Mouse (Mus musculus) limb, embryonic 10.5 days (tissue): ENCODE results near the gene Hdac11. TPM values are rescaled to one million over a fixed set of nuclear protein-coding genes. Genes with fewer than 3 reads are reported as not detected.
"Not testable (repeated sequence)": the region's sequence is repeated elsewhere in the genome, so short reads cannot be mapped to it uniquely, and the experiment has no call there.

Source experiments
- DNase-seq: peaks from one replicate; pipeline ENCODE4 v3.0.0-alpha.2; 2017; ENCODE audit warnings: low spot score
- H3K27ac ChIP-seq: fragments of 300-500 bp; sonication (generic); 2 replicates; pipeline ENCODE4 v1.5.1; 2016; ENCODE audit warnings: mild to moderate bottlenecking
- H3K27me3 ChIP-seq: fragments of 300-500 bp; sonication (generic); 2 replicates; pipeline ENCODE4 v1.6.1; 2016; ENCODE audit warnings: low read depth, mild to moderate bottlenecking; ENCODE audit not compliant: poor library complexity, severe bottlenecking
- H3K36me3 ChIP-seq: fragments of 300-500 bp; sonication (generic); 2 replicates; pipeline ENCODE4 v1.6.1; 2016; ENCODE audit warnings: mild to moderate bottlenecking, moderate library complexity
- H3K4me1 ChIP-seq: fragments of 300-500 bp; sonication (generic); 2 replicates; pipeline ENCODE4 v1.6.1; 2016
- H3K4me3 ChIP-seq: fragments of 300-500 bp; sonication (generic); 2 replicates; pipeline ENCODE4 v1.5.1; 2016; ENCODE audit warnings: mild to moderate bottlenecking, moderate library complexity
- H3K9me3 ChIP-seq: fragments of 300-500 bp; sonication (generic); replicated peaks from 2 replicates; pipeline ENCODE4 v1.6.1; 2016; ENCODE audit warnings: mild to moderate bottlenecking
- WGBS: fragments of 180-500 bp; shearing (Covaris S2); methylation state at CpG from one replicate; pipeline ENCODE4 v1.1.7; 2016; 5-methylcytosine and 5-hydroxymethylcytosine counted together
- polyA plus RNA-seq: library from polyadenylated mRNA; unstranded; fragments of >200 nt; fragmentation: Nextera tagmentation; extraction: Ambion mirVana; gene quantifications from 2 replicates; pipeline ENCODE4 v1.2.1, GENCODE M21; 2016

Gene Hdac11
- polyA plus RNA-seq, 1 experiment from 2014 or later = 12.8 TPM

GRCm38 (mm10) chr6:91201881-91202341 is 45.4 kb downstream of the Hdac11 start:
- peaks cover 53% of the 10 kb centered on the region for H3K4me1 ChIP-seq
- DNase-seq = no peak
- no peaks in the 10 kb centered on the region for H3K36me3 ChIP-seq
- H3K27me3 ChIP-seq = no peaks in the 10 kb centered on the region
- peak overlapping the region; percentile 95 for H3K27ac ChIP-seq
- no peak overlapping the region for H3K4me3 ChIP-seq
- 83% methylated on average over 8 of the region's 8 CpGs for WGBS
- H3K9me3 ChIP-seq = no peaks in the 10 kb centered on the region

- H3K36me3 ChIP-seq = no peaks in the 10 kb centered on the region
- H3K4me3 ChIP-seq = no peak overlapping the region
- H3K4me1 ChIP-seq = peaks cover 53% of the 10 kb centered on the region
- peak overlapping the region; percentile 95 for H3K27ac ChIP-seq
- 77% methylated on average over 4 of the region's 4 CpGs for WGBS
- no peak for DNase-seq
- no peaks in the 10 kb centered on the region for H3K27me3 ChIP-seq
- no peaks in the 10 kb centered on the region for H3K9me3 ChIP-seq
These were observed 46.1 kb downstream of the Hdac11 start for GRCm38 (mm10) chr6:91202571-91202970.

GRCm38 (mm10) chr6:91205346-91205745 is 48.9 kb downstream of the Hdac11 start:
- Histone ChIP-seq H3K4me1 (peaks cover 51% of the 10 kb centered on the region), H3K9me3 (no peaks in the 10 kb centered on the region), H3K4me3 (no peak overlapping the region), H3K36me3 (no peaks in the 10 kb centered on the region), H3K27me3 (no peaks in the 10 kb centered on the region), H3K27ac (peak overlapping the region; percentile 57)
- WGBS = 84% methylated on average over 3 of the region's 3 CpGs
- no peak for DNase-seq

GRCm38 (mm10) chr6:91205791-91206190 is 49.3 kb downstream of the Hdac11 start:
- Histone ChIP-seq H3K27ac (peak overlapping the region; percentile 57), H3K4me1 (peaks cover 51% of the 10 kb centered on the region), H3K27me3 (peaks cover 2% of the 10 kb centered on the region; the same call in 1 of the 2 replicates), H3K9me3 (no peaks in the 10 kb centered on the region), H3K4me3 (no peak overlapping the region), H3K36me3 (no peaks in the 10 kb centered on the region)
- 77% methylated on average over 5 of the region's 5 CpGs for WGBS
- DNase-seq = no peak

- peaks cover 48% of the 10 kb centered on the region for H3K4me1 ChIP-seq
- H3K36me3 ChIP-seq = no peaks in the 10 kb centered on the region
- H3K27ac ChIP-seq = peak overlapping the region; percentile 39; the same call in 1 of the 2 replicates
- no peak overlapping the region for H3K4me3 ChIP-seq
- 65% methylated on average over 3 of the region's 3 CpGs for WGBS
- H3K9me3 ChIP-seq = no peaks in the 10 kb centered on the region
- no peak for DNase-seq
- peaks cover 11% of the 10 kb centered on the region for H3K27me3 ChIP-seq
These were observed 51.0 kb downstream of the Hdac11 start for GRCm38 (mm10) chr6:91207491-91207890.

- WGBS = 2% methylated on average over 2 of the region's 2 CpGs
- H3K27me3 ChIP-seq = peaks cover 20% of the 10 kb centered on the region
- H3K4me1 ChIP-seq = peaks cover 65% of the 10 kb centered on the region
- H3K9me3 ChIP-seq = no peaks in the 10 kb centered on the region
- DNase-seq = peak; percentile 55
- peak overlapping the region; percentile 88 for H3K27ac ChIP-seq
- H3K4me3 ChIP-seq = no peak overlapping the region
- H3K36me3 ChIP-seq = no peaks in the 10 kb centered on the region
These were observed 53.3 kb downstream of the Hdac11 start for GRCm38 (mm10) chr6:91209780-91210179.

GRCm38 (mm10) chr6:91210852-91211251 is 54.4 kb downstream of the Hdac11 start:
- Histone ChIP-seq H3K4me3 (no peak overlapping the region), H3K4me1 (peaks cover 72% of the 10 kb centered on the region), H3K36me3 (peaks cover 8% of the 10 kb centered on the region; the same call in 1 of the 2 replicates), H3K27ac (peak overlapping the region; percentile 88), H3K9me3 (no peaks in the 10 kb centered on the region), H3K27me3 (peaks cover 20% of the 10 kb centered on the region)
- 51% methylated on average over 3 of the region's 3 CpGs for WGBS
- DNase-seq = no peak

GRCm38 (mm10) chr6:91212155-91212554 is 55.7 kb downstream of the Hdac11 start, which contains the start of gene Fbln2:
Fbln2 (plus strand) TSS chr6:91212455.
- H3K4me1 ChIP-seq = peaks cover 82% of the 10 kb centered on the region
- H3K27ac ChIP-seq = peak within 1 kb of the TSS; percentile 88
- peaks cover 14% of the 10 kb centered on the region; the same call in 1 of the 2 replicates for H3K36me3 ChIP-seq
- H3K4me3 ChIP-seq = peak within 1 kb of the TSS; percentile 61
- H3K9me3 ChIP-seq, DNase-seq: not testable (repeated sequence)
- H3K27me3 ChIP-seq = peaks cover 20% of the 10 kb centered on the region

GRCm38 (mm10) chr6:91212571-91212970 is 56.1 kb downstream of the Hdac11 start:
- Histone ChIP-seq H3K4me3 (peak overlapping the region; percentile 61), H3K27me3 (peaks cover 20% of the 10 kb centered on the region), H3K4me1 (peaks cover 83% of the 10 kb centered on the region), H3K36me3 (peaks cover 14% of the 10 kb centered on the region; the same call in 1 of the 2 replicates), H3K9me3 (no peaks in the 10 kb centered on the region), H3K27ac (peak overlapping the region; percentile 87)
- WGBS = 1% methylated on average over 29 of the region's 29 CpGs
- DNase-seq = peak; percentile 88

GRCm38 (mm10) chr6:91213287-91214218 is 57.1 kb downstream of the Hdac11 start:
- H3K9me3 ChIP-seq = no peaks in the 10 kb centered on the region
- DNase-seq = no peak
- H3K4me3 ChIP-seq = peak overlapping the region; percentile 61
- peak overlapping the region; percentile 87 for H3K27ac ChIP-seq
- WGBS = 65% methylated on average over 21 of the region's 21 CpGs
- H3K27me3 ChIP-seq = peaks cover 20% of the 10 kb centered on the region
- peaks cover 86% of the 10 kb centered on the region for H3K4me1 ChIP-seq
- H3K36me3 ChIP-seq = peaks cover 14% of the 10 kb centered on the region; the same call in 1 of the 2 replicates

GRCm38 (mm10) chr6:91215454-91215853 is 59.0 kb downstream of the Hdac11 start:
- Histone ChIP-seq H3K4me3 (no peak overlapping the region), H3K36me3 (peaks cover 14% of the 10 kb centered on the region; the same call in 1 of the 2 replicates), H3K27ac (no peak overlapping the region), H3K27me3 (peaks cover 20% of the 10 kb centered on the region), H3K4me1 (peaks cover 71% of the 10 kb centered on the region), H3K9me3 (no peaks in the 10 kb centered on the region)
- DNase-seq = no peak
- 76% methylated on average over 1 of the region's 1 CpGs for WGBS

GRCm38 (mm10) chr6:91218445-91218844 is 62.0 kb downstream of the Hdac11 start:
- peaks cover 59% of the 10 kb centered on the region for H3K4me1 ChIP-seq
- H3K9me3 ChIP-seq = no peaks in the 10 kb centered on the region
- WGBS = 75% methylated on average over 9 of the region's 9 CpGs
- 0 out of 2 replicates have a peak, but pooled peaks cover 3% of the 10 kb centered on the region for H3K27me3 ChIP-seq
- peaks cover 14% of the 10 kb centered on the region; the same call in 1 of the 2 replicates for H3K36me3 ChIP-seq
- H3K27ac ChIP-seq = no peak overlapping the region
- H3K4me3 ChIP-seq = no peak overlapping the region
- no peak for DNase-seq

- Histone ChIP-seq H3K36me3 (peaks cover 14% of the 10 kb centered on the region; the same call in 1 of the 2 replicates), H3K27me3 (no peaks in the 10 kb centered on the region), H3K9me3 (no peaks in the 10 kb centered on the region), H3K27ac (no peak overlapping the region), H3K4me1 (peaks cover 57% of the 10 kb centered on the region), H3K4me3 (no peak overlapping the region)
- 68% methylated on average over 3 of the region's 3 CpGs for WGBS
- DNase-seq = no peak
These were observed 62.4 kb downstream of the Hdac11 start for GRCm38 (mm10) chr6:91218871-91219270.
